Mouse (Mus musculus) hindbrain, embryonic 10.5 days (tissue): ENCODE measurements around the gene Asap3. TPM values are rescaled to one million over a fixed set of nuclear protein-coding genes. Genes with fewer than 3 reads are reported as not detected.

ENCODE experiments used
- DNase-seq: peaks from one replicate; pipeline ENCODE4 v3.0.0-alpha.2; 2017; ENCODE audit warnings: low spot score
- H3K27ac ChIP-seq: fragments of 300-500 bp; sonication (generic); 2 replicates; pipeline ENCODE4 v1.5.1; 2016; ENCODE audit warnings: mild to moderate bottlenecking, moderate library complexity
- H3K27me3 ChIP-seq: fragments of 300-500 bp; sonication (generic); 2 replicates; pipeline ENCODE4 v1.6.1; 2016; ENCODE audit warnings: mild to moderate bottlenecking; ENCODE audit not compliant: poor library complexity, insufficient read depth, severe bottlenecking
- H3K36me3 ChIP-seq: fragments of 300-500 bp; sonication (generic); 2 replicates; pipeline ENCODE4 v1.6.1; 2016; ENCODE audit warnings: mild to moderate bottlenecking, moderate library complexity
- H3K4me1 ChIP-seq: fragments of 300-500 bp; sonication (generic); replicated peaks from 2 replicates; pipeline ENCODE4 v1.6.1; 2016; ENCODE audit warnings: mild to moderate bottlenecking
- H3K4me3 ChIP-seq: fragments of 300-500 bp; sonication (generic); 2 replicates; pipeline ENCODE4 v1.5.1; 2016; ENCODE audit warnings: mild to moderate bottlenecking, moderate library complexity
- H3K9me3 ChIP-seq: fragments of 300-500 bp; sonication (generic); 2 replicates; pipeline ENCODE4 v1.6.1; 2016; ENCODE audit warnings: mild to moderate bottlenecking, moderate library complexity
- WGBS: fragments of 180-500 bp; shearing (Covaris S2); methylation state at CpG from one replicate; pipeline ENCODE4 v1.1.7; 2016; 5-methylcytosine and 5-hydroxymethylcytosine counted together
- polyA plus RNA-seq: library from polyadenylated mRNA; unstranded; fragments of >200 nt; fragmentation: Nextera tagmentation; extraction: Ambion mirVana; gene quantifications from 2 replicates; pipeline ENCODE4 v1.2.1, GENCODE M21; 2016

Gene Asap3
- polyA plus RNA-seq, 1 experiment from 2014 or later: 6.5 TPM

DNA sequence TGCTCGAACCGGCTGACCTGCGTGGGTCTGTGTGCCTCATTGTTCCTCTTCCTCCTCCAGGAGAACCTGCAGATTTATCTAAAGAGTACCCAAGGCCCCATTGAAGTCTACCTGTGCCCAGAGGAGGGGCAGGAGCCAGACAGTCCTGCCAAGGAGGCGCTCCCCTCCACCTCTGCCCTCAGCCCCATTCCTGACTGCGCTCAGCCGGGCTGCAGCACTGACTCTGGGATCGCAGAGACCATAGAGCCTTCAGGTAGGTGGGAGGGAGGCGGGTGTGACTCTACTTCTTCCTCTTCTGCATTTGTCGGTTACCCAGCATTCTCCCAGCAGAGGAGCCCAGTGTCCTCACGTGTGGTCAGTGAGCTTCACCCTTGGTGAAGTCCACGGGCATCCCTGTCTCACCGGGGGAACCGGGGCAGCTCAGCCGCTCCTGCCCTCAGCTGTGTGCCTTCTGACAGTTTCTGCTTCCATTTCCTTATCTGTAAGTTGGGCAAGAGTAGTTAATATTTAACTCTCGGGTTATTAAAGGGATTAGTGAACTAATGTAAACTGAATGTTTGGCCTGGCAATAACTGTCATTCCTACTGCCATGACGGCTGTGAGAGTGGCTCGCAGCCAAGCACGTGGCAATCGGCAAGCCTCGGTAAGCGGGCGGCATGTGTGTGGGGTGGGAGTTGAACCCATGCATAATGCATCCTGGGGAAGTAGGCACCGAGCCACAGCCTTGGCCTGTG is 19.3 kb upstream of the Asap3 start:
- no peak overlapping the region for H3K4me3 ChIP-seq
- no peak overlapping the region for H3K27ac ChIP-seq
- no peaks in the 10 kb centered on the region for H3K27me3 ChIP-seq
- no peak for DNase-seq
- no peaks in the 10 kb centered on the region for H3K4me1 ChIP-seq
- no peaks in the 10 kb centered on the region for H3K9me3 ChIP-seq
- 91% methylated on average over 23 of the region's 23 CpGs for WGBS
- H3K36me3 ChIP-seq: peaks cover 86% of the 10 kb centered on the region

DNA sequence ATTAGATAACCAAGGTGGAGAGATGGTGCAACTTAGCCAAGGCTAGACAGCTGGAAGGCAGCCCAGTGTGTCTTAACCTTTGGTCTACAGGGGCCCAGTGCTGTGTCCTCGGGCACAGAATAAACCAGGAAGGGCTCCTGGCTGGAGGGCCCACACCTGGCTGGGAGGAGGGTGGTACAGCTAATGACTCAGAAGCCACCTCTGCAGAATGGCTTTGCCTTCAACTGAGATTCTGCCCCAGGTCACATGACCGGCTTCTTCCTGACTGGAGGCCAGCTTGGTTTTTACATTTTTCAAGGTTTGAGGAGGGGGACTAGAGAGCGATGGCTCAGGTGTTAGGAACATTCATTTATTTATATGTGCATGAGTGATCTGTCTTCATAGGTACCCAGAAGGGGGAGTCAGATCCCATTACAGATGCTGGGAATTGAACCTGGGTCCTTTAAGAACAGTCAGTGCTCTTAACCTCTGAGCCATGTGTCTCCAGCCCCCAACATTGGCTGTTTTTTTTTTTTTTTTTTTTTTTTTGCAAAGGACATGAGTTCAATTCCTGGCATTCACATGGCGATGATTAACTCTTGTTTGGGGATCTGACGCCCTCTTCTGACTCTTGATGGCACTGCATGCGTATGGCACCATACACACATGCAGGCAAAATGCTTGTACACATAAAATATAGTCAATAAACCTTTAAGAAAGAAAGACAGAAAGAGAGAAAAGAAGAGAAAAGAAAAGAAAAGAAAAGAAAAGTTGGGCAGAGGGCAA is 17.0 kb upstream of the Asap3 start:
- Histone ChIP-seq H3K4me1 (peaks cover 5% of the 10 kb centered on the region; the same call in 1 of the 2 replicates), H3K9me3 (no peaks in the 10 kb centered on the region), H3K27me3 (no peaks in the 10 kb centered on the region), H3K4me3 (no peak overlapping the region), H3K36me3 (peaks cover 98% of the 10 kb centered on the region), H3K27ac (no peak overlapping the region)
- no peak for DNase-seq
- 82% methylated on average over 6 of the region's 6 CpGs for WGBS

DNA sequence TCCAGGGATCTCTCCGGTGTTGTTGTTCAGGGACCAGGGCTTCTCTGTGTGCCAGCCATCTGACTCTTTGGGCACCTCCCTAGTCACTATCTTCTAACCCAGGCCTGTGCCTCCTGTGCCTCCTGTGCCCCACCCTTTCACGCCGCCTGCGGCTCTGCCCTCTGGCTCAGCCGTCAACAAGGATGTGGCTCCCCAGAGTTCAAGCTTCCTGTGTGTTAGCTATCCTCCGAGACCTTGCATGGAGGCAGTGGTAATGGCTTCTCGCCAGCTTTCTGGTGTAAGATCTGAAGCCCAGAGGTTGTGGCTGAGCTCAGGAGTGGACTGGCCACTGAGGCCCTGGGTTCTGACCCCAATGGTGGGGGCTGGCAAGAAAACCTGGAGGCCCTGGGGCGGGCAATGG is 16.3 kb upstream of the Asap3 start:
- no peak overlapping the region for H3K4me3 ChIP-seq
- no peaks in the 10 kb centered on the region for H3K27me3 ChIP-seq
- H3K36me3 ChIP-seq: peaks cover 95% of the 10 kb centered on the region
- 91% methylated on average over 8 of the region's 8 CpGs for WGBS
- DNase-seq: no peak
- no peak overlapping the region for H3K27ac ChIP-seq
- H3K9me3 ChIP-seq: no peaks in the 10 kb centered on the region
- peaks cover 5% of the 10 kb centered on the region; the same call in 1 of the 2 replicates for H3K4me1 ChIP-seq

DNA sequence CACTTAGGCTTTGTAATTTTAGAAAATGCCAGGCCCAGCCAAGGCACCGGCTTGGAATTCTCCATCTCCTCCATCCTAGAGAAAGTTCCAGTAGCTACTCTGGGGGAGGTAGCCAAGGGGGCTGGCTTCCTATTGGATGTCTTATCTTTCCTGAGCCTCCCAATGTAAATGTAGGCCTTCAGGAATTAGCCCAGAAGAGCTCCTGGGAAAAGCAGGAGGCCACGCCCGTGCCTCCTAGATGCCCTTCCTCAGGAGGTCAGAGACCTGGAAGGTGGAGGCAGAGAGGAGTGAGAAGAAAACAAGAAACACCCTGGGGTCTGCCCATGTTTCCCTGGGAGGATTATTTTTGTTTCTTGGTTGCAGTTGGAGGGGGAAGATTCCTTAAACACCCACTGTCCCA is 12.6 kb upstream of the Asap3 start:
- Histone ChIP-seq H3K36me3 (peaks cover 70% of the 10 kb centered on the region), H3K27me3 (no peaks in the 10 kb centered on the region), H3K27ac (no peak overlapping the region), H3K4me3 (no peak overlapping the region), H3K4me1 (peaks cover 12% of the 10 kb centered on the region), H3K9me3 (no peaks in the 10 kb centered on the region)
- DNase-seq: no peak
- 88% methylated on average over 3 of the region's 3 CpGs for WGBS

DNA sequence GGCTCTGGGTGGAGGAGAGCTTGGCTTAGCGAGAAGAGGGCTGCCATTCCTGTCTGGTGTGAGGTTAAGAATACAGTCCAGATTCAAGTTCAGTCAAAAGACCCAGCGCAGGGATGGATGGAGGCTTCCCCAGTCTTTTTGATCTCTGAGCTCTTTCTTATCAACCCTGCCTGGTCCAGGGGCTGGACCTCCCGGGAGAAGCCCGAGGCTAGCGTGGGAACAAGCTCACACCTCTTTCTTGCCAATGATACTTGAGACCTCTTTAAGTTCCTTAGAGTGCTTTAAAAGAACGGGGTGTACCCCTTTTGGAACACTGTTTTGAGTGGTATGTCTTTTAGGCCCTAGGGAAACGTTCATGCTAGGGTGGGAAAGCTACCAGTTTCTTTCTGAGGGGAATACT is 11.1 kb upstream of the Asap3 start:
- Histone ChIP-seq H3K4me3 (no peak overlapping the region), H3K4me1 (peaks cover 13% of the 10 kb centered on the region), H3K9me3 (no peaks in the 10 kb centered on the region), H3K27ac (no peak overlapping the region), H3K27me3 (no peaks in the 10 kb centered on the region), H3K36me3 (peaks cover 55% of the 10 kb centered on the region)
- DNase-seq: no peak
- whole genome bisulfite sequencing: 62% methylated on average over 7 of the region's 7 CpGs

DNA sequence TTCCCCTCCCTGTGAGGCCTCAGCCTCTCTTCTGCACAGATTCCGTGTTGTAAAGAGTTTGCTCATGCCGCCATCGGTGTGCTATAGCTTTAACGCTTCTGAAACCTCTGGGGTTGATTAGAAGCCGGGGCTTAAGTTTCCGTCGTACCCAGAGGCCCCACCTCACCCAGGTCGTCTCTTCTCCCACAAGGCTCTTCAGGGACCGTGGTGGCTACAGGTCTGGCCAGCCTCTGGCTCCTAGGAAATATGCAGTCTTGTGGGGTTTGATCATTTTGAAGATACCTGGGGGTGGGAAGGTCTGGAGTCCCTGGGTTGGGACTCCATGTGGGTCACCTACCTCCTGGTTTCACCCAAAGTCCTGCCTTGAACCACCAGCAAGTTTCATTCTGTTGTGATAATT is 10.5 kb upstream of the Asap3 start:
- 74% methylated on average over 9 of the region's 9 CpGs for WGBS
- Histone ChIP-seq H3K9me3 (no peaks in the 10 kb centered on the region), H3K4me3 (no peak overlapping the region), H3K27me3 (no peaks in the 10 kb centered on the region), H3K4me1 (peaks cover 19% of the 10 kb centered on the region), H3K36me3 (peaks cover 49% of the 10 kb centered on the region), H3K27ac (no peak overlapping the region)
- no peak for DNase-seq

DNA sequence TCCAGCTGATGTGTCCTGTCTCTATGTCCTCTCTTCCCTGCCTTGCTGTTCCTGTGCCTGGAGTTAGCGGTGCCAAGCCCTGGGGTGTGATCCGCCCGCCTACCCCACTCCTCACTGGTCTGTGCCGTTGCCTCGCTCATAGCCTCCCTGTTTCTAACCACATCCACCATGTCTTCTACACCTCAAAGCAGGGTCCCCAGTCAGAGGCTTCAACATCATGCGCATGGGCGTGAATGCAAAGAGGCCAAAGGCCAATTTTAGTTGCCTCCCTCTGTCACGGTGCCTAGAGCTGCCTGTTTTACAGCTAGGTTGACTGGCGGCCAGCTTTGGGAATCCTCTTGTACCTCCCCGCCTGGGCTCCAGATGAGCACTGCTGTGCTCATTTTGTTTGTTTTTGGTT is 10.0 kb upstream of the Asap3 start:
- peaks cover 5% of the 10 kb centered on the region; the same call in 1 of the 2 replicates for H3K27me3 ChIP-seq
- DNase-seq: no peak
- no peaks in the 10 kb centered on the region for H3K9me3 ChIP-seq
- 73% methylated on average over 10 of the region's 10 CpGs for WGBS
- no peak overlapping the region for H3K4me3 ChIP-seq
- peaks cover 44% of the 10 kb centered on the region for H3K36me3 ChIP-seq
- H3K4me1 ChIP-seq: peaks cover 22% of the 10 kb centered on the region
- H3K27ac ChIP-seq: no peak overlapping the region

DNA sequence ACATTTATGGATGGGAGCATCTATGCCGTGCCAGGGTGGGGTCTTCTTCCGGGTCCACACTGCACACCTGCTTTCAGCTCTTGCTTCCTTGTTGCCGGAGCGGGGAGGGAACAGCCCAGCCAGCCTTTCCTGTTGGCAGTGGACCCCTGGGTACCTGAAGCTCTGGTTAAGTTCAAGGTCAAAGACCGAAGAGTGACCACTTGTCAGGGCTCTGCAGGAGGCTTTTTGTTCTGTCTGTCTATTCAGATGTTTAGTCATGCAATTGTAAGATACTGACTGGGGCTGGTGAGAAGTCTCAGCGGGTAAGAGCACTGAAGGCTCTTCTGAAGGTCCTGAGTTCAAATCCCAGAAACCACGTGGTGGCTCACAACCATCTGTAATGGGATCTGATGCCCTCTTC is 7.3 kb upstream of the Asap3 start:
- Histone ChIP-seq H3K36me3 (peaks cover 17% of the 10 kb centered on the region; the same call in 1 of the 2 replicates), H3K4me3 (no peak overlapping the region), H3K4me1 (peaks cover 18% of the 10 kb centered on the region), H3K9me3 (no peaks in the 10 kb centered on the region), H3K27me3 (peaks cover 18% of the 10 kb centered on the region; the same call in 1 of the 2 replicates), H3K27ac (no peak overlapping the region)
- 73% methylated on average over 7 of the region's 7 CpGs for WGBS
- DNase-seq: no peak

DNA sequence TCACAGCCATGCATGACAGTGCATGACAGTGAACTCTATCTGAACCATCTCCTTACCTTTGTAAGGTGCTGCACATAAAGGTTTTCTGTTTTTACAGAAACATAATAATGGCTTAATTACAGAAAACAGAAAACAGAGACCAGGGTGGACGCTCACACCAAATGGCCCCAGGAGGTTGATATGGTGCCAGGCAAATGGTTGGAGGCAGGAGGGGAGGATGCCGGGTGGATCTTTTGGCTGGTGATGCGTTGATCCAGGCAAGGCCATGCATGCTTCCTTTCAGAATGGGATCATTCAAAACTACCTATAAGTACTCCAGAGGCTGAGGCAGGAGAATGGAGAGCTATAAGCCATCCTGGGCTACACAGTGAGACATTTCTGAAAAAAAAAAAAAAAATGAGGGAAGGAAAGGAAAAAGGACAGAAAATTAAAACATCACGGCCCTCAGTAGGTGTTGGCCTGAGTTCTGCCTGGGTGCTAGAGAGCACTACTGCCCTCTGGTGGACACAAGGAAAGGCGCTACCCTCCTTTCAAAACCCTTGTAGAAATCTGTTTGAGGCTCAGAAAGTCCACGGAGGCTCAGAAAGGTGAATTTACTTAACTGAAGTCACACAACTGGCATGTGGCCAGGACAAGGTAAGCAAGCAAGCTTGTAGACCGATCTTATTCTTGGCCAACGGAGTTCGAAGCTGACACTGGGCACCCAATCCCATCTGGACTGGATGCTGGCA is 6.4 kb upstream of the Asap3 start:
- Histone ChIP-seq H3K4me1 (peaks cover 20% of the 10 kb centered on the region), H3K9me3 (no peaks in the 10 kb centered on the region), H3K36me3 (0 out of 2 replicates have a peak, but pooled peaks cover 11% of the 10 kb centered on the region), H3K27me3 (peaks cover 26% of the 10 kb centered on the region), H3K27ac (no peak overlapping the region), H3K4me3 (no peak overlapping the region)
- peak; percentile 40 for DNase-seq
- 37% methylated on average over 9 of the region's 9 CpGs for WGBS

DNA sequence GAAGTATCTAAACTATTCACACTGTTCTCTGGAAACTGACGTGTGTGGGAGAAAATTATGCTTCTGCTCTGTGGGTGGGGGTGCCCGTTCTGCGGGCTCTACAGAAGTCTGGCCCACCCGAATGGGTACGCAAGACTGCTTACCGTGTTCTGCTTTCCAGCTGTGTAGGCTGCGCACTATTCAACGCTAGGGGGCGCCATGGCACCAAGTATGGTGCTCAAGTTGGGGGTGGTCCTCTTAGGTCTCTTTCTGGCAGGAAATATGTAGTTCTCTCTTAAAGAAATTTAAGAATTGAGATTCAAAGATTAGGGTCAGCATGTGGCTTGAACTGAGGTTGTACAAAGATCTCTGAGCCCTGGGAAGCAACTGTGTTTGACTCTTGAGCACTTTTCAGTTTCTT is 3.7 kb upstream of the Asap3 start:
- no peaks in the 10 kb centered on the region for H3K36me3 ChIP-seq
- H3K9me3 ChIP-seq: no peaks in the 10 kb centered on the region
- H3K4me3 ChIP-seq: no peak overlapping the region
- H3K4me1 ChIP-seq: peaks cover 36% of the 10 kb centered on the region
- H3K27ac ChIP-seq: no peak overlapping the region
- peaks cover 39% of the 10 kb centered on the region for H3K27me3 ChIP-seq
- 5% methylated on average over 9 of the region's 9 CpGs for WGBS
- DNase-seq: peak; percentile 84

DNA sequence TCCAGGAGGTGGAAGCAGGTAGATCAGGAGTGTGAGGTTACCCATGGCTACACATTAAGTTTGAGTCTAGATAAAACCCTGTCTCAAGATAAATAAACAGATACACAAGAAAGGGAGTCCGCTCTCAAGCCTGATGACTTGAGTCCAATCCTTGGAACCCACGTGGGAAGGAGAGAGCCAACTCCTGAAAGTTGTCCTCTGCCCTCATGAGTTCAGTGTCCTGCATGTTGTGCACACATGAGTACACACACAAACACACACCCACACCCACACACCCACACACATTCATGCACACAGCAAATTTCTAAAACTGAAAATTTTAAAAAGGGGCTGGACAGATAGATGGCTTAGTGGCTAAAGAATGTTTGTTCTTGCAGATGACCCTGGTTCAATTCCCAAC is 1.4 kb upstream of the Asap3 start:
- no peak overlapping the region for H3K4me3 ChIP-seq
- DNase-seq: no peak
- H3K4me1 ChIP-seq: peaks cover 37% of the 10 kb centered on the region
- no peak overlapping the region for H3K27ac ChIP-seq
- H3K9me3 ChIP-seq: no peaks in the 10 kb centered on the region
- peaks cover 55% of the 10 kb centered on the region for H3K27me3 ChIP-seq
- 80% methylated on average over 2 of the region's 2 CpGs for WGBS
- H3K36me3 ChIP-seq: no peaks in the 10 kb centered on the region

DNA sequence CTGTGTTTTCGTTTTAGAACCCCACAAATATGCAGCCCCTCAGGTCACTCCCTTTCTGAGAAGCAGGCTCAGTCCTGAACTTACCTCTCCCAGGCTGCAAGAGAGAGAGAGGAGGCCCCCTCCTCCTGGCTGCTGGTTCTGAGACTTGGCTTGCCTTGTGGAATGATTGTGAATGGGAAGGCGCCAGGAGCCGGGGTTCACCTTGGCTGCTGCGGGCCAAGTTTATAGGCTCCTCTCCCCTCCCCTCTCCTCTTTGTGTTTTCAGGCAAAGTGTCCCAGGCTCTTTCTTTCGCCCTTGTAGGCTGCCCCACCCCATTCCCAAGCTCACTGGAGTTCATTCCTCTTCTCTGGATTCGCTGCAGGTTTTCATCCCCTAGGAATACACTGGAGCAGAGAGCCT is 778 bp downstream of the Asap3 start:
- peak; percentile 27 for DNase-seq
- H3K4me1 ChIP-seq: peaks cover 26% of the 10 kb centered on the region
- no peaks in the 10 kb centered on the region for H3K9me3 ChIP-seq
- WGBS: 4% methylated on average over 6 of the region's 6 CpGs
- peak overlapping the region; percentile 73 for H3K4me3 ChIP-seq
- H3K36me3 ChIP-seq: no peaks in the 10 kb centered on the region
- H3K27me3 ChIP-seq: peaks cover 51% of the 10 kb centered on the region
- peak overlapping the region; percentile 89 for H3K27ac ChIP-seq

DNA sequence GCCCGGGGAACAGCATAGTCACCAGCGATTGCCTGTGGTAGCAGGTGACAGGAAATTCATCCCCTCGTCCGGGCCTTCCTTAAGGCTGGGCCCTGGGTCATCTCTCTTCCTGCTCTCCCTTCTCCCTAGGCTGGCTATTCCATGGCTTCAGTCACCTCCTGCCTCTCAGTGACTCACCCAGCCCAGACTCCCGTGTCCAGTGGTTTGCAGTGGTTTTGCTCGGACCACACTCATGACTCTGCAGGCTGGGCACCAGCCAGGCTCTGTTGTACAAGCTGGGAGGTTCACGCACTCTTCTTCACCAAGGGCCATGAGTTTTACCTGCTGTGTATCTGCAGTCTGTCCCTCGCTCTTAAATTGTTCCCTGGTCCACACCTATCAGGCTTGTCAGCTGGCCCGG is 4.8 kb downstream of the Asap3 start:
- DNase-seq: no peak
- 86% methylated on average over 9 of the region's 9 CpGs for WGBS

More for the DNA sequence above, 4.8 kb downstream of the Asap3 start:
- no peak overlapping the region for H3K4me3 ChIP-seq
- no peaks in the 10 kb centered on the region for H3K36me3 ChIP-seq
- peaks cover 30% of the 10 kb centered on the region for H3K27me3 ChIP-seq
- no peak overlapping the region for H3K27ac ChIP-seq
- no peaks in the 10 kb centered on the region for H3K9me3 ChIP-seq
- peaks cover 19% of the 10 kb centered on the region for H3K4me1 ChIP-seq
